Mouse (Mus musculus) kidney, postnatal 36 days (tissue): ENCODE results near the gene Kmt2b.

Experiments used
- DNase-seq, 2 experiments: peaks; one replicate each; pipeline ENCODE4 v3.0.0; 2021 to 2022; ENCODE audit warnings: mixed read lengths in 2 of 2

The Kmt2b gene

DNA sequence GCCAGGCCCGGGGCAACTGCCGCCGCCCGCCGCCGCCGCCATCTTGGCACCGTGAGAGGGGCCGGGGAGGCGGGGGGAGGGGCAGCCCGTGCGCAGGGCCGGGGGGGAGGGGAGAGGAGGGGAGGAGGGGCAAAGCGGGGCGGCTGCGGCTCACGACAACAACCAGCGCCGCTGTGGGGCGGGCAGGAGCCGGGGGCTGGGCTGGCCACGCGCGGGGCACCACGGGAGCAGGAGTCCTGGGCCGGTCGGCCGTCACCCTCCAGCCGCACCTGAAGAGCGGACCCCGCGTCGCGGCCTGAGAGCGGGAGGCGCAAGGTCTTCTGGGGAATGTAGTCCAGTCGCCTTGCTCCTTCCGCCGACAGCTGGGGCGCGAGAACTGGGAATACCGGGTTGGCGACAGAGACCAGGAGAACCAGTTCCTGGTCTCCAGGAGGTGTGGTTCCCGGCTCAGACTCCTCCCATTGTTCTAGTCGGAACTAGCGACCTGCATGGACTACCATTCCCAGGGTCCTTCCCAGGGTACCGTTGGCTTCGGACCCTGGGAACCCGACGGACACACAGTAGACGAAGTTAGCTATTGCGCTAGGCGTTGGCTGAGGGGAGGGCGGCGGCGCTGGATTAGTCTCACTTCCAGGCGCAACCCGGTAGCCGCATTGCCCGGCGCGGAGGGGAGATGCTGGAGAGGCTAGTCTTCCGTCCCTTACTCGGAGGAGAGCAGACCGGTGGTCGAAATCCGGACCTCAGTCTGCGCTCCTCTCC, at the start of gene Kmt2b:
Gene Kmt2b (minus strand): TSS at position 51 of the 759 bp plus-strand sequence.
- DNase-seq = peak; percentile 96 to 99

DNA sequence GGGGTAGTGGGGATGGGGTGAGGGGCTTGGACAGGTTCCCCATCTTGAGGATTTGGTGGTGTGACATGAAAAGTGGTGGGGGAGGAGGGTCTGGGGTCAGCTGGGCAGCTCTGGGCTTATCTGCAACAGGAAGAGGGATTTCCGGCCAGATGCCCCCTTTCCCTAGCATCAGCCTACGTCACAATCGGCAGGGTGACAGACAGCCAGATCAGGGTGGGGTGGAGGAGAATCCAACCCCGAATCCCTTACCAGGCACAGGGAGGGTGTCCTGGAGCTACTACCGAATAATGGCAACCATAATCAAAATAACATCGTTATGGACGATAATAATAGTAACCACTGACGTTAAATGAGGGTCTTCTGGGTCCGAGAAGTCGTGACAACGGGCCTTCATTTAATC, 47.9 kb upstream of the Kmt2b start:
- no peak for DNase-seq

DNA sequence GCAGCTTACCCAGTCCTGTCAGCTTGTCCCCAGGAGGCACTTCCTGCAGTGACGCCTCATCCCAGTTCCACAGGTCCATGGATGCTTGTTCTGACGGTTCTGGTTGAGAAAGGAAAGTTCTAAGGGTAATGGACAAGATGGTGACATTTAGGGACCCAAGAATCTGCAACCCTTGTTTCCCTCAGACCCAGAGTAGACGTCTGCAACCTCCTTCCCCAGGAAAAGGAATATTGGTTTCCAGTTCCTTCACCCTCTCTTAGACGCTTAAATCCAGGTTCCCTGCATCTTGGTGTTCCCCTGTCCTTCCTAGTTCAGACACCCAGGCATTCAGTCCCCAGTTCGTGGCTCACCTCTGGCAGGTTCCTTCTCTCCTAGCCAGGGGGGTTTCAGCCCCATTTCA, 47.2 kb upstream of the Kmt2b start, which contains the start of gene Etv2:
Gene Etv2 (minus strand): TSS at position 101 of the 400 bp plus-strand sequence.
- DNase-seq = no peak

DNA sequence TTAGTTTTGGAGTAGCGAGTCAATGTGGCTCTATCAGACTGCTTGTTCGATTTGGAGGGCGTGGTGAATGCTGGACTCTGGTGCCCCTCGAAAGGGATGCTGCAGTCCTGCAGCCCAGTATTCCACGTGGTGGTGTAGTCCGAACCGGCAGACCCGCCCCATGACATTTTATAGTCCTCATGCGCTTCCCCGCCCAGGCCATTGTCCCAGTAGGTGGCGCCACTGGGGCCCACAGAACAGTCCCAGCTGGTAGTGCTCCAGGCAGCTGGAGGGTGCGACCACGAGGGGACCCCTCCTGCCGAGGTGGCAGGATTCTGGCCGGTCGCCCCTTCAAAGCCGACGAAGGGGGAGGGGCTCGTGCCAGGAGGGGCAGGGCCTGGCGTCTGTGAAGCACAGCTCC, 46.1 kb upstream of the Kmt2b start:
- peak; percentile 37 to 77 for DNase-seq

DNA sequence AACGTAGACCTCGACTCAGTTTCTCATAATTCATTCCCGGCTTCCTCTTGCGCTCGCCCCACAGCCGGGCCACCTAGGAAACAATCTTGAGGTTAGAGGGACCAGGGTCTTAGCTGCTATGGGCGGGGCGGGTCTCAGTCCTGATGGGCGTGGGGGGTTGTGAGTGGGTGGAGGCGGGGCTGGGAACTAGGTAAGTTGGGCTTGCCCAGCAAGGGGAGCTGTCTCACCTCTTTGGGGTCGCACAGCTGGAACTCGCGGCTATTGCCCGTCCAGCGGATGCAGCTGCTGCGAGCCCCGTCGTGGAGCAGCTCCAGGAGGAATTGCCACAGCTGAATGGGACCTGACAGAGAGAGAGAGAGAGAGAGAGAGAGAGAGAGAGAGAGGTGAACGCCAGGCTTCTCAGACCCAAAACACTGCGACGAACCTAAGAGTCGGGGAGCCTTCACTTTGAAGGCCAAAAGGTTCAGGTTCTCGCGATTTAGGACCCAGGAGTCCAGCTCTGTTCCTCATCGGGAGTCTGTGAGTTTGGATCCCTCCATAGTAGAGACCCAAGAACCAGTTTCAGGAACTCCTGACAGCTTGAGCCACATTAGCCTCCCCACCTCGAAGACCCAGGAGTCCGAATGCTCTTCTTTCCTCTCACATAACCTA, 45.4 kb upstream of the Kmt2b start:
- DNase-seq = no peak

DNA sequence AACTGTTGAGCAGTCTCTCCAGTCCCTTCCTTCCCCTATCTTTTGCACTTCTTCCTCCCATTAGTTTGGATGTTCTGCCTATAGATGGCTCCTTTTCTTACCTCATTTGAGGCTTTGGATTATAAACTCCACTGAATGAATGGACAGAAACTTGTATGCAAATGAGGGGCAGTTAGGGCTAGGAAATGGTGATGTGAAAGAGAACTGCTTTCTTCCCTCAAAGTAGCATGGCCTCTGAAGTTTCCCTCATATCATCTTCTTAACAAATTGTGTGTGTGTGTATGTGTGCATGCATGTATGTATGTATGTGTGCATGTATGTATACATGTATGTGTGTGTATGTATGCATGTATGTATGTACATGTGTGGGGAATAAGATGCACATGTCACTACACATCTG, 40.5 kb upstream of the Kmt2b start:
- no peak for DNase-seq

DNA sequence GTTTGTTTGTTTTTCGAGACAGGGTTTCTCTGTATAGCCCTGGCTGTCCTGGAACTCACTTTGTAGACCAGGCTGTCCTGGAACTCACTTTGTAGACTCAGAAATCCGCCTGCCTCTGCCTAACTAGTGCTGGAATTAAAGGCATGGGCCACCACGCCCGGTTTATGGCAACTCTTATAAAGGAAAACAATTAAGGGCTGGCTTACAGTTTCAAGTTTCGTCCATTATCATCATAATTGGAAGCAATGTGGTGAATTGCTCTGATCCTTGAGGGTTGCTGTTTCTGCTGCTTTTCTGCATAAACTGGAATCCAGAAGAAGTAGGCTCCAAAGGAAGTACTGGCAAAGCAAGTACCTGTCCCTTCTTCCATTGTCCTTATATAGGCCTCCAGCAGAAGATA, 38.1 kb upstream of the Kmt2b start:
- DNase-seq = no peak

DNA sequence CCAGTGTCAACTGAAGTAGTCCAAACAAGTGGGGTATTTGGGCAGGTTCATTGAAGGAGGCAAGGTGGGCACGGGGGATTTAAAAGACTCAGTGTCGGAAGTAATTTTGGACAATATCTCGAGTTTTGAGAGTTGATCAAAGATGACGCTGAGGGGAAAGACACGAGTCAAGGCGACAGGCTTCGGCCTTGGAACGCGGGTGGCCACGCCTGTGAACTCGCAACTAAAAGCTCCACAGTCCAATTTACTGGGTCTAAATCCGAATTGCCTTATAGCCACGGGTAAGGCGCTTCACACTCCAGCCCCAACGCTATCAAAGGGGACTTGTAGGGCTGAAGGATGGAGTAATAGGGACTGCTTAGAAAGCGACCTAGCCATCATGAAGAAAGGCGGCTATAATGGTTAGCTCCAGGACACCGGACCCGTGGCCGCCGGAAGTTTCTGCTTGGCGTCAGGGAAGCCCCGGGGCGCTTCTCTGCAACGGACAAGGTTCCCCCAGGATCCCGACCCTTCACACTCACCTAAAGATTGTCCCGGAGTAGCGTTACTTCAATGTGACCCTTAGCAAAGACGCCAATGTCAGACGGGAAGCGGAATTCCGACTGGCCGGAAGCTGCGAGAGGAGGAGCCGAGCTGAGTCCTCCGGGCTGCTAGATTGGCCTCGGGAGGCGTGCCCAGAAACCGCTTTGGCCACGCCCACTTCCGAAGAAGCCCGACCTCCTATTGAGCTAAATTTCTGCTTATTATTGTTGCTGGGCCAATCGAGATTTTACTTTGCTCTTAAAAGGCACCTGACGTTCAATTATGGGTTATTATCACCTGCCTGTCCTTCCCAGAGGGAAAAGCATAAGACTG, 37.2 kb upstream of the Kmt2b start, which contains the start of gene Cox6b1:
Gene Cox6b1 (minus strand): TSS at position 622 of the 855 bp plus-strand sequence.
- DNase-seq = peak; percentile 91 to 93

DNA sequence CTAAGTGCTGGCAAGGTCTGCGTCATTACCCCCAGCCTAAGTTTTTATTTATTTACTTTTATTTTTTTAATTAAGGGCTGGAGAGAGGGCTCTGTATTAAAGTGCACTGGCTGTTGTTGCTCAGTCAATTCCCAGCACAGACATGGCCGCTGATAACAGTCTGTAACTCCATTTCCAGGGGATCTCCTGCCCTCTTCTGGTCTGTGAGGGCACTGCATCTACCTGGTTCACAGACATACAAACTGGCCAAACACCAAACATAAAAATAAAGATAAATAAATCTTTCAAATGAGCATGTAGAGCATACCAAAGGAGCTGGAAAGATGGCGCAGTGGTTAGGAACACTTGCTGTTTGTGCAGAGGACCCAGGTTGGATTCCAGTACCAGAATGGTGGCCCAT, 30.7 kb upstream of the Kmt2b start:
- peak; percentile 23 to 70 for DNase-seq

DNA sequence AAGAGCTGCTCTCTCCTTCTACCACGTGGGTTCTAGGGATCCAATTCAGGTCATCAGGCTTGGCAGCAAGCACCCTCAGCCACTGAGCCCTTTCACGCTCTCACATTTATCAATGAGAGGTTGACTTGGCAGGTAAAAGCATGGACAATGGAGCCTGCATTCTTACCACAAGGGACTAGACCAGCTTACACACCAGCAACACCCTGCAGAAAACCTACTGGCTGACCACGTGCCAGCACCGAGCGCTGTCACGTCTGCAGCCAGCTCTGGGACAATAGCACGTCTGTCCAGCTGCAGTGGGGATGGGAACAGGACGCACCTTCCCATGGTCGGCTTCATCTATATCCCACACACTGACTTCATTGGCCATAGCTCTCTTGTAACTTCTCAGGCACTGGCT, 30.1 kb upstream of the Kmt2b start:
- DNase-seq = no peak

DNA sequence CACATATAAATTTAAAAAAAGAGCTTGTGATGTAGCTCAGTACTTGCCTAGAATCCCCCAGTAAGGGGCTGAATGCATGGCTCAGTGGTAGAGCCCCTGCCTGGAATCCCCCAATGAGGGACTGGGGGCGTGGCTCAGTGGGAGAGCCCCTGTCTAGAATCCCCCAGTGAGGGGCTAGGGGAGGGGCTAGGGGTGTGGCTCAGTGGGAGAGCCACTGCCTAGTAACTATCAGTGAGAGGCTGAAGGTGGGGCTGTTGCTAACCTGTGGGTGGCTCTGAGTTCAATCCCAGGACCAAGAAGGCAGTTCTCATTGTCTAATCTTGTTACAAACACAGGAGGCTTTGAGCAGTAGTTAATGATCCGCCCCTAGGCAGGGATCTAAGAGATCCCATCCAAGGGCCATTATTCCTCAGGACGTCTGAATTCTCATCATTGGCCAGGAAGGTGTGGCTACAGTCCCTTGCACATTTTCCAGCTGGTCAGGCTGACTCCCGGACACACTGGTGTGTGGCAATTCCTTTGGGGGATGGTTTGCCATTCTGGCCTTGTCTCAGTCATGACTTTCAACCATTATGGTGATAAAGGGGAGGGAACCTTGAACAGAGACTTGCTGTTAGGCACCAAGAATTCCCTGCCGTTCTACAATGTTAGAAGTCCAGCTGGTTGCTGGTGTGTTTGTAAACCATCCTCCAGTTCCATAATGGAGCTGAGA, 26.7 kb upstream of the Kmt2b start:
- no peak for DNase-seq

DNA sequence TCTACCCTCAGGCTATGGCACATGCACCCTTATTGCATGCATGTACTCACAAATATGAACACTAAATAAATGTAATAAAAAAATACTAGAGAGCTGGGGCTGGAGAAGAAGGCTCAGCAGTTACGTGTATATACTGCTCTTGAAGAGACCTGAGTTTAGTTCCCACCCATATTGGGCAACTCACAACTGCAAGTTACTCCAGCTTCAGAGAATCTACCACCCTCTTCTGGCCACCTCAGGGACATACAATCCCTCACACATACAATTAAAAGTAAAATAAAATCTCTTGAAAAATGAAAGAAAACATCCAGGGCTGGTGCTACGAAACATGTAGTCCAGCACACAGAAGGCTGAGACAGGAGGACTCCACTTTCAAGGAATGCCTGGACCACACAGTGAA, 25.9 kb upstream of the Kmt2b start:
- no peak for DNase-seq

DNA sequence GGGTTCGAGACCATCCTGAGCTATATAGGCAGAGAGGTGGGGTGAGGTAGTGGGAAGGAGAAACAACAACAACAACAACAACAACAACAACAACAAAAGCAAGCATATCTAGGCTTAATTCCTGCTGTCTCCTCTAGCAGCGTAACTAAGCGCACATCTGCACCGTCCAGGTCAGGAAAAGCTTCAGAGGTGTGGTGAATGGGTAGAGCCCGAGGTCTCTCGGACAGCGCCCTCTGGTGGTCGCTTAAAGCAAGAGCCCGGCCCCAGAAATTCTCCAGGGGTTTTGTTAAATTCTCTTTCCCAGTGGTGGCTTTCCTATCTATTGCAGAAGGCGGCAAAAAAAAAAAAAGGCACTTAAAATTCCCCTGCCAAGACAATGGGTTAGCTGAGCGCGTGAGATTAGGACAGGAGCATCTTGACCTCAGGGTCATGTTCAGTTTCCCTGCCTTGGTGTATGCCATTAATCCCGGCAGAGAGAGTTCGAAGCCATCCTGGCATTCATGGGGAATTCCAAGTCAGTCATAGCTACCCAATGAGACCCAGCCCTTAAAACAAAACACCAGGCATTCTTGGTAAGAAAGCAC, 25.1 kb upstream of the Kmt2b start:
- peak; percentile 61 to 86 for DNase-seq

DNA sequence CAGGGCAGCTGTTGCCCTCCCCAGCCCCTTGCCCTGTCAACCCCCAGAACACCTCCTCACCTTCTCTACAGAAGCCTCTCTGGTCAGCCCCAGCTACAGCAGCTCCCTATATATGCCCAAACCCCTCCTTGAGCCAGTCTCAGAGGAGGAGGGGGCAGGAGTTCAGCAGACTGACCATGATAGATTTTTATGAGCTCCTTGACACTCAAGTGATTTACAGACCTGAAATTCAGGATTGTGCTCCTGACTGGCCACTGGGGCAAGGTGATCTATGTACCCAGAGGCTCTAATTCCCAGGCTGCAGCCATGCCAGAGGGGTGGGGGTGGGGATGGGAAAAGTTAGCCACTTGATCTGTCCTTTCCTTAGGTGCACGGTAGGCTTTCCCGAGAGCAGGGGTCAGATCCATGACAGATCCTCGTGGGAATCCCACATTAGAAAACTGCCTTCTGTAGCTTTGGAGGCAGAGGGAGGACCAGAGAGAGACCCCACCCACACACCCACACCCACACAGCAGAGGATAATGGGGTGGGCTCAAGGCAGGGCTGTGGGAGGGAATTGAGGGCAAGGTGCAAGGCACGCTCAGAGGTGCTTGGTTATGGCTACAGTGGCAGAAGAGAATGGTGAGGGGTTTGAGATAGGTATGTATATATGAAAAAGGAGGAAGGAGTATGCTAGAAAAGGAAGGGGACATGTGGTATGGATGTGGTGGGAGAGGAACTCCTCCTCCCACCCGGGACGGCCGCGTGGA, 24.3 kb upstream of the Kmt2b start, which contains the start of gene Upk1a:
Gene Upk1a (minus strand): TSS at position 194 of the 749 bp plus-strand sequence.
- DNase-seq = no peak

DNA sequence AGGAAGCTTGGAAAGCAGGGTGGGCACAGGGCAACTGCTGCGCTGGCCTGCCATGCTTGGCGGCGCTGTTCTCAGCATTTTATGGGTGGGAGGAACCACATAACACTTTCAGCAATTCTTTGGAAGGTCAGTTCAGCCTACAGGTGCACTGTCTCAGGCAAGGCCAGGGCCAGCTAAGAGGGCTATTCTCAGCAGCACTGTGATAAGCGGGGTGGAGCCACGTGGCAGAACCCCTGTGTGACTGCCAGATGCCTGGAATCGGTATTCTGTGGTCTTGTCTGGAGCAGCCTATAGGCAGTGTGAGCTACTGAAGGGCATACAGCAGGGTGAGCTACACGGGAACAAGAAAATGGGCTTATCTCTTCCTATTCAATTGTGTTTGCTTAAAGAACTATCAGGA, 21.5 kb upstream of the Kmt2b start:
- DNase-seq = no peak

DNA sequence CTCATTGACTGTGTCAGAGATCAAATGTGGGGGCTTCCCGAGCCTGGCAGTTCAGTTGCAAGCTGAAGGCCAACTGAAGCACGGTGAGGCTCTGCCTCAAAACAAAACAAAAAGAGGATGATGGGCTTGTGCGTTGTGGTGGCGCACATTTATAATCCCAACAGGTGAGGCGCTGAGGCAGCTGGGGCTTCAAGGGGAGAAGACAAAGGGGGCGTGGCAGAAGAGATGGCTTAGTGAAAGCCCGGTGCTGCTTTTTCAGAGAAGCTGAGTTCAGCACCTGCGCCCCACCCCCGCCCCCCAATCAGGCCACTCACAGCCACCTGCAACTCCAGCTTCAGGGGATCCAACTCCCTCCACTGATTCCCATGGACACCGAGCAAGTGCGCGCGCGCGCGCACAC, 19.9 kb upstream of the Kmt2b start:
- DNase-seq = no peak

DNA sequence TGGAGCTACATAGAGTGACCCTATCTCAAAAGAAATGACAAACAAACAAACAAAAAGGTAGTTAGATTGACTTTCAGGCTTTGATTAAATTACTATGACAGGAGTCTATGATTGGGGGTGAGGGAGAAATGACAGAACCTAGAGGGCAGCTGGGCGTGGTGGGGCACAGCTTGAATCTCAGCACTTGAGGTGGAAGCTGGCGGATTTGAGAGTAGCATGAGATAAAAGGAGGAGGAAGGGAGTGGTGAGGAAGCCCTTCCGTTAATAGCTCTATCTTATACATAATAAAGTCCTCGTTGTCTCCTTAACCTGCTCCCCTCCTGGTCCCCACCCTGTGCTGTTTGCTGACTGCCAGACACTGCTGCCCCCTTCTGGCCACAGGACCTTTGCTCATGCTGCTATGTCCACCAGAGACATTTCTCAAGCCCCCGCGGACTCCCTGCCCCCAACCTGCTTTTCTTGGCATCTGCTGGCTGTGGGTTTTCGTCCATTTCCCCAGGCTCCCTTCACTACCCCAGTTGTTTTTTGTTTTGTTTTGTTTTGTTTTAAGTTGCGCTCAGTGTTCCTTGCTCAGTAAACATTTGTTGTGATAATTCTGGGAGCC, 19.3 kb upstream of the Kmt2b start:
- DNase-seq = peak; percentile 73 to 86

DNA sequence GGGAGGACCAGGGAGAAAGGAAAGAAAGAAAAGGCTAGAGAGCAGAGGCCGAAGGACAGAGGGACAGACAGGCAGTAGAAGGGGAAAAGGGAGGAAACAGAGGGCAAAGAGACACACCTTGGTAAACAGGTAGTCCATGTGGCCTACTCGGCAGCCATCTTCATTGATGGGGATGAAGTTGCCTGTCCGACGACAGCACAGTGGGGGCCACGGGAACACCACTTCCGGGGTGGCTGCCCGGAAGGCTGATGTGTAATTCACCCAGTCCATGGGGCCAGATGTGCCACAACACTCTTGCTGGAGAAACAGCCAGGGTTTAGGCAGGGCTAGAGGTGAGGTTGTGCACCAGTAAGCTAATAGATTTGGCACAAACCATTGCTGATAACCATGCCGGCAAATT, 16.4 kb upstream of the Kmt2b start:
- DNase-seq = no peak

DNA sequence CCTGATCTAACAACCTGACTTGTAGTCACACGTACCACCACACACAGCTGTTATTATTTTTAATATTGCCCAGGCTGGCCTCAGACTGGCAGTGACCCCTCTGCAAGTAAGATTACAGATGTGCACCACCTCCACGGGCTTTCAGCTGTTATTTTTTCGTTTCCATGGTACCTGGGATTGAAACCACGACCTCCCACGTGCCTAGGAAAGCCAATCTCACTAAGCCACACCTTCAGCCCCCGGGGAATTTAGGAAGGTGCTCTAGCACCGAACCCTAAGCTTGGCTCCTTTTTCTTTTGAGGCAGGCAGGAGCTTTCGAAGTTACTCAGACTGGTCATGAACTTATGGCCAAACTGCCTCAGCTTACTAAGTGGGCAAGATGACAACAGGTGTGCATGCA, 15.9 kb upstream of the Kmt2b start:
- no peak for DNase-seq

DNA sequence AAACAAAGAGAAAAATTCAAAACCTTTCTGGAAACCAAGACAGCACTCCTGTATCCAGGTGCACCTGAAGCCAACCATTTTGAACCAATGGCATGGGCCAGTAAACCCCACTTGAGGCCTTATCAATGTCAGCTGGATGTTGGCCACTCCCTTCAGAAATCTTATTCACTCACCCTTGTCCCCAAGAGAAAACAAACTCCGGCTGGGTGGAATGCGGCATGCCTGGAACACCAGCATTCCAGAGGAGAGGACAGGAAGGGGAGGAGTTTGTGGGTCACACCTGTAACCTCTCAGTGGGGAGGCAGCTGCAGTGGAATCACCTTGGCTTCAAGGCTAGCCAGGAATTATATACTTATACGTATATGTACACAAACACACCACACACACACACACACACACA, 14.1 kb upstream of the Kmt2b start:
- DNase-seq = peak; percentile 69 to 75

DNA sequence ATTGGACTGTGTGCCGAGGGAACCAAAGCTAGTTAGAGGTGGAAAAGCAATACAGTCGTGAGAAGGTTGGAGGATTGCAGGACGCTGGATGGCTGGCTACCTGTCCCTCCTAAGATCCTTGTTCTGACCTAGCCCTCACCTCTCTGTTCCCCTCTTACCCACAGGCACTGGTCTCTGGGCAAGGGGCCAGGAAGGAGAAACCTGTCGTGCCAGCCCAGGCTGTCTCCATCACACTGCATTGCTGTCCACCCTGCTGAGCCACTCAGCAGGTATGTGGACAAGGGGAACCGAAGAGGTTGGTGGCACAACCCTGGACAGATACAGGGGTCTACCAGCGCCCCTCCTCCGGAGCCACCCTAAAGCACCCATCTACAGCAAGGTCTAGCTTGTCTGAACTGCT, 12.1 kb upstream of the Kmt2b start:
- peak; percentile 59 to 67 for DNase-seq
